Mouse (Mus musculus): Measurements from ENCODE around the gene Foxj3.

Gene Foxj3

DNA sequence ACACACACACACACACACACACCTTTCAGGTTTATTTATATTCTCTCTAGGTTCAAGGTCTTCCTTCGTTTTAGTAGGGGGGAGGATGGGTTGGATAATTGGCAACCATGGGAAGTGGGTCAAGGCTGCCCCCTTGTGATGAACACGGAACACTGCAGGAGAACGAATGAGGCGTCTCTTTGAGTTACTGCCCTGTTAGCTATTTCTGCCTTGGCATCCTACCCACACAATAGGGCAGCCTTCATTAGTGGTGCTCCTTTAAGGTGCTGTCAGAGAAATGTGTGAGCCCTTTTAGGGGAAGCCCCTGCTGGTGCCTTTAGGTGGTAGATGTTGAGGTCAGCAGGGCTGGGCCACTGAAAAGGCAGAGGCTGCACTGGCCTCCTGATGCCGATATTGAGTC lies 130.7 kb downstream of the Foxj3 start:
- in situ Hi-C loops (cut with MboI; ENCODE audit: low pct_unique_long_range_greater_than_20kb in 1 of 2, low sequenced_read_pairs in 2 of 2, unreplicated experiment in 1 of 2) = loop anchor here in 1 of 2 experiments (10.0 kb wide), 1 partner anchor 233 kb away; no protein-coding TSS in a partner anchor

DNA sequence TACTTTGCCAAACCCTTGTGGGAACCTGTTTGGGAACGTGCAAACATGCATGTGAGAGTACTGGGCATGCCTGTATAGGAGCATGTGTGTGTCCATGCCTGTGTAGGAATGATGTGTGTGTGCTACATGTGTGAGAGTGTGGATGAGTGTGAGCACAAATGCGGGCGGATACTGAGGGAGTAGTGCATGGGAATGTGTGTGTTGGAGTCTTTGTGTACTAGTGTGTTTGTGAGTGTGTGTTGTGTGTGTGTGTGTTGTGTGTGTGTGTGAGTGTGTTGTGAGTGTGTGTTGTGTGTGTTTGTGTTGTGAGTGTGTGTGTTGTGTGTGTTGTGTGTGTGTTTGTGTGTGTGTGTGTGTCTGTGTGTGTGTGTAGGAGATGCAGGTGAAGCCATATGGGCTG lies 131.4 kb downstream of the Foxj3 start:
- in situ Hi-C loops (cut with MboI; ENCODE audit: low pct_unique_long_range_greater_than_20kb in 1 of 2, low sequenced_read_pairs in 2 of 2, unreplicated experiment in 1 of 2) = loop anchor here in 1 of 2 experiments (10.0 kb wide), 1 partner anchor 233 kb away; no protein-coding TSS in a partner anchor

DNA sequence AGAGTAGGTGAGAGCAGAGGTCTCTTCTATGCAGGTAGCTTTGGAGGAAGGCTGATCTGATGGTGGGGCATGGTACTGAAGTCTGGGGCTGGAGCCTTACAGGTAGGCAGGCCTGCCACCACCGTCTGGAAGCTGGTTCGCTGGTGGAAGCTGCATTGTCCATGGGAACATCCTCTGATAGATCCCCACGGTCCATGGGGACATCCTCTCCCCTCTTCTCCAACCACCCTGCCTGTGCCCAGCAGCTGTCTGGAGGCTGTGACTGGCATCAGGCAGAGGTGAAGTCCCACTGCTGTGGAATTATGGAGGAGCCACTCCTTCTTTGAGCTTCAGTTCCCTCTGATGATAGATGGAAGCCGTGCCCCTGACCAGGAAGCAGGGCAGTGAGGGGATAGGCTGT lies 131.8 kb downstream of the Foxj3 start:
- in situ Hi-C loops (cut with MboI; ENCODE audit: low pct_unique_long_range_greater_than_20kb in 1 of 2, low sequenced_read_pairs in 2 of 2, unreplicated experiment in 1 of 2) = loop anchor here in 1 of 2 experiments (10.0 kb wide), 1 partner anchor 234 kb away; no protein-coding TSS in a partner anchor

DNA sequence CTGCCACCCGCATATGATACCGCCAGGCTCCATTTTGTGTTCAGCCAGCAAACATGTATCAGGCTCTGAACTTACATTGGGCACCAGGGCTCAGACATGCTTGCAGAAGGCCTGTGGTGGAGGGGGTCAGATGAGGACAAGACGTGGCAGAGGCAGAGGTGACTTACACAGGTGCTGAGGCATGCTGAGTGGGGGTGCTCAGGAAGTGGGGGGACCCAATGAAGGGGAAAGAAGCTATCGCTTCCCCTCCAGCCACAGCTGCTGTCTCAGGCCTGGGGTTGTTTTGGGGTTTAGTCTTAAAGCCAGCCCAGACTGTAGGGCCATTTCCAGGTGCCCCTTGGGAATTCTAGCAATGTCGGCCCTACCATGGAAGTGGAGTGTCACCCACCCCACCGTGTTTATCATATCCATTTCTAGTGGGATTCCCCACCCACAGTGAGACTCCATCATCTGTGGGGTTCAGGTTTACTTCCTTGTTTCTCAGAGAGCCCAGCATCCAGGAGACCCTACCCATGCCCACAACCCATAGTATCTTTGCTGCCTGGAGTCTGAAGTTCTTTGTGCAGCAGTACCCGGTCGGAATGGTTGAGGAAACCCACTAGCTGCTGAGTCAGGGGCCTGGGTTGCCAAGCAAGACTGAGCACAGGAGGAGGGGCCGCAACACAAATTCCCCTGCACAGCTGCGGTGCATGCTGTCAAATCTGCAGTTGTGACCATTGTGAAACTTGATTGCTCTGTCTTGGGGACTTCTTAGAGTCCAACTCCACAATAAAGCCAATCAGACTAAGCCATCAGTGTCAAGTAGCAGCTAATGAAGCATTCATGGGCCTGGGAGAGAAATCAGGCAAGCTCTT lies 132.8 kb downstream of the Foxj3 start:
- in situ Hi-C loops (cut with MboI; ENCODE audit: low pct_unique_long_range_greater_than_20kb in 1 of 2, low sequenced_read_pairs in 2 of 2, unreplicated experiment in 1 of 2) = loop anchor here (10.0 kb wide), 2 partner anchors 215 to 235 kb away; no protein-coding TSS in a partner anchor

DNA sequence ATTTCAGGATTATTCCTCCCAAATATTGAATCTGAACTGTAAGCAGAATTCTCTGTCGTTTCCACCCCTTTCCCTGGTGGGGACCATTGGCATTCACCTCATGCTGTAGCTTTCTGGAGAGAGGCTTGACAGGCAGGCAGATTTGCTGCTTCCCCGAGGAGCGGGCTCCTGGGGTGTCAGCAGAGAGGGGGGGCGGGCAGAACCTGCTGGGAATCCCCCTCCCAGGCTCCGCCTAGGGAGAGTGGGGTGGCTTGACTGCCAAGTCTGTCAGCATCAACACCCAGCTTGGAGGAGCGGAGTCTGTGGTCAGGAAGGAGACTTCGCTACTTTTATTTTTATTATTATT lies 133.4 kb downstream of the Foxj3 start:
- in situ Hi-C loops (cut with MboI; ENCODE audit: low pct_unique_long_range_greater_than_20kb in 1 of 2, low sequenced_read_pairs in 2 of 2, unreplicated experiment in 1 of 2) = loop anchor here in 1 of 2 experiments (10.0 kb wide), 1 partner anchor 215 kb away; no protein-coding TSS in a partner anchor

DNA sequence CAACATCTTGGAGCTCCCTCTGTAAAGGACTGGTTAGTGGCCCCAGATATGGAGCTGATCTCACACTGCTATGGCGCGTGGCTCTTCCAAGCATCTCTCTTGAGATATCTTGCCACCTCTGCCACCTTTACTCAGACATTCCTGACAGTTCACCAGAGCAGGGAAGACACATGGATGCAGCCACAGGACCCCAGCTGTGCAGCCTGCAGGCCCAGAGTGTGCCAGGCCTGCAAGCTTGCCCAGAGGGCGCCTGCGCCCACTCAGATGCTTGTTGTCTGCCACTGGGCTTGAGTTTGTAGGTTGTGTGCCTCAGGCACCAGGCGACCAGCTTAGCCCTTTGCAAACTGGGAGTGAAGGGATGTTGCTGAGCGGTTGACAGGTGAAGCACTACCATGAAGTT lies 133.9 kb downstream of the Foxj3 start:
- in situ Hi-C loops (cut with MboI; ENCODE audit: low pct_unique_long_range_greater_than_20kb in 1 of 2, low sequenced_read_pairs in 2 of 2, unreplicated experiment in 1 of 2) = loop anchor here in 1 of 2 experiments (10.0 kb wide), 1 partner anchor 216 kb away; no protein-coding TSS in a partner anchor

DNA sequence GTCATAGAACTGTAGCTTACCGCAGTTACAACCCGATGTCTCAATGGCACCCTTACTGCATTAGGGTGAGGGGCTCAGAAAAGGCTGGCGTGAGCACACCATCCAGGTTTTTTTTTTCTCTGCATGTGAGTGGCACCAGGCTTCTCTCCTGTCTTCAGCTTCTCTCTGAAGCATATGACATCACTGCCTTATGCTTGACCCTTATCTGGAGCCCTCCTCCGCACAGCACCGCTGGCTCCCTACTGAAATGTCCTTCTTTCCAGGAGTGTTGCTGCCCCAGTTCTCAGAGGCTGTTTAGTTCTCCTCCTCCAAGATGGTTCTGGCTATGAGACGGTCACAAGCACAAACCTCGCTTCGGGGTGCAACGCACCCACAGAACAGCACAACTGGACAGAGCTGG lies 134.4 kb downstream of the Foxj3 start:
- in situ Hi-C loops (cut with MboI; ENCODE audit: low pct_unique_long_range_greater_than_20kb in 1 of 2, low sequenced_read_pairs in 2 of 2, unreplicated experiment in 1 of 2) = loop anchor here in 1 of 2 experiments (10.0 kb wide), 1 partner anchor 216 kb away; no protein-coding TSS in a partner anchor

DNA sequence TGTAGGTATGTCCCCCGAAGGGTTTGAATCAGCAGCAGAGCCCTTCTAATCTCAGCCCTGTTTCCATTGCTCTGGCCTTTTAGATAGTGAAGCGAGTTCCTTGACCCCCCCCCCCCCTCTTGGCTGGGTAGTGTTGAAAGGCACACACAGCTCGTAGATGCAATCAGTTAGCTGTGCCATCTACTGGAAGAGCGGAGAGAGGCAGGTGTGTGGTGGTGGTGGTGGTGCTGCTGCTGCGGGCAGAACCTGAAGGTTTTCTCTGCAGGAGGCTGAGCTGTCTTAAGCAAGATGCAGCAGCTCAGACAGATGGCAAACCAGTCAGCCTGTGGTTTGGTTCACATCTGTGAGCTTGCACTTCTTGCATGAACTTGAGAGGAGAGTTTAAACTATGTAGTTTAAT lies 135.9 kb downstream of the Foxj3 start:
- in situ Hi-C loops (cut with MboI; ENCODE audit: low pct_unique_long_range_greater_than_20kb in 1 of 2, low sequenced_read_pairs in 2 of 2, unreplicated experiment in 1 of 2) = loop anchor here in 1 of 2 experiments (10.0 kb wide), 1 partner anchor 218 kb away; no protein-coding TSS in a partner anchor

Data from mouse embryonic stem cell (cell line).